Mouse (Mus musculus) spleen, adult 12 weeks (tissue): ENCODE results near the gene Magea4.

Source experiments
- DNase-seq: peaks from one replicate; pipeline ENCODE4 v3.0.0; 2022; ENCODE audit warnings: low spot score

The Magea4 gene

DNA sequence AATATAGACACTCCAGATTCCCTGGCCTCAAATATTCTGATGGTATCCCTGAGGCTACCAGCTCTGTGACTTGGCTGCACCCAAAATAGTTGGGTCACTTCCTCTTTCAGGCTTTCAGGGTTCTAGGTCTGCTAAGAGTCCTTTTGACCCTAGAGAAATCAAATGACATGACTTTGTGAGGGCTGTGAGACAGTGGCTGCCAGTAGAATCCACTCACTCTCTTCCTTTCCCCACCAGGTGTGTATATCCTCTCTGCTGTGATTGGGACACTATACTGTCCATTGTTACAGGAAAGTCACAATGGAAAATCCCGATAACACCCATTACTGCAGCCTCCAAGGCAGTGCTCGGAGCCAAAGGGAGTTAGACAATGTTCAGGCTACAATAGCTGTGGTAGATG is at the start of gene Magea4:
Gene Magea4 (plus strand): TSS at position 301 of the 400 bp plus-strand sequence.
- DNase-seq, result no peak

DNA sequence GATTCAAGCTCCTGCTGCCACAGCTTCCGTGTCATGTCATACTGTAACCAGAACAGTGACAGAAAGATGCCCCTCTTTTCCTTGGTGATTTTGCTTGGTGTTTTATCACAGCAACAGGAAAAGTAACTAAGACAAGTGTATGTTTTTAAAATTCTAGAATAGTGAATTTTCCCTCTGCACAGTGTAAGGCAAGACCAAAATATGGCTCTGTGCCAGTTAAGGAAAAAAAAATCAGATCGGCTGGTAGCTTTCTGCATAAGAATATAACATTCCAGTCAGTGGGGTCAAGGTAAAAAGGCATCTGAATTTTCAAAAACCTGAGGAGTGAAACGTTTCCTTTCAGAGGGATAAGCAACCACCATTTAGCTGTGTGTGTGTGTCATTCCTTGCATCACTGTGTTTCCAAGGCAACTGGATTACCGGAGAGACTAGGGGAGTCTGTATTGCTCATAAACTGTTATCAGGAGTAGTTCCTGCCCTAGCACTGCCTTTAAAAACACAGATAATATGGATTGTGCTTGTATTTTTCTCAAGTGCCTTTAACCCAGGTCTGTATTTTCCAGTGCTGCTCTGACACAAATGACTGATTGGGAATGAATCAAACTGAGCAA is 18.8 kb upstream of the Magea4 start:
- DNase-seq, result no peak

DNA sequence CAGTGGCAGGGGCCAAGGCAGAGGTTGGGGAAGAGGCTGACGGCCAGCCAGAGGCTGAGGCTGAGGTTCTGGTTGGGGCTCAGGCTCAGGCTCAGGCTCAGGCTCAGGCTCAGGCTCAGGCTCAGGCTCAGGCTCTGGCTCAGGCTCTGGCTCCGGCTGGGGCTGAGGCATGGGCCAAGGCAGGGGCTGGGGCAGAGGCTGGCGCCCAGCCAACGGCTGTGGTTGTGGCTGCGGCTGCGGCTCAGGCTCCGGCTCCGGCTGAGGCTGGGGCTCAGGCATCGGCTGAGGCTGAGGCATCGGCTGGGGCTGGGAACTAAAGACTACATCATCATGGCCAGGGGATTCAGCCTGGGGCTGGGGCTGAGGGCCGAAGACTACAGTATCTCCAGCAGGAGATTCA is 48.8 kb downstream of the Magea4 start:
- no peak for DNase-seq
